Mouse (Mus musculus) limb, embryonic 14.5 days (tissue): ENCODE data around the gene Smyd3. TPM values are rescaled to one million over a fixed set of nuclear protein-coding genes. Genes with fewer than 3 reads are reported as not detected.

Experiments used
- ATAC-seq: fragments of 200-750 bp; cut with Nextera tagmentation; 2 replicates; pipeline ENCODE4 v1.8.0; 2017; ENCODE audit warnings: low read depth, moderate number of reproducible peaks, moderate TSS enrichment; ENCODE audit not compliant: low FRiP score
- DNase-seq: peaks from one replicate; pipeline ENCODE4 v3.0.0-alpha.2; 2015; ENCODE audit warnings: low spot score
- H3K27ac ChIP-seq: fragments of 300-500 bp; sonication (generic); replicated peaks from 2 replicates; pipeline ENCODE4 v1.5.1; 2014; ENCODE audit warnings: low read depth, mild to moderate bottlenecking, low read length, moderate library complexity, mixed read lengths
- H3K27me3 ChIP-seq: fragments of 300-500 bp; sonication (generic); 2 replicates; pipeline ENCODE4 v1.6.1; 2014; ENCODE audit warnings: low read length, mixed read lengths; ENCODE audit not compliant: control insufficient read depth, insufficient read depth
- H3K36me3 ChIP-seq: fragments of 300-500 bp; sonication (generic); 2 replicates; pipeline ENCODE4 v1.6.1; 2014; ENCODE audit warnings: mild to moderate bottlenecking, low read length, moderate library complexity, mixed read lengths; ENCODE audit not compliant: control insufficient read depth, insufficient read depth
- H3K4me1 ChIP-seq: fragments of 300-500 bp; sonication (generic); 2 replicates; pipeline ENCODE4 v1.6.1; 2014; ENCODE audit warnings: antibody characterized with exemption, low read length, mixed read lengths; ENCODE audit not compliant: control insufficient read depth, insufficient read depth
- H3K4me2 ChIP-seq: fragments of 300-500 bp; sonication (generic); replicated peaks from 2 replicates; pipeline ENCODE4 v1.6.1; 2014; ENCODE audit warnings: low read depth, mild to moderate bottlenecking, low read length, moderate library complexity; ENCODE audit not compliant: severe bottlenecking
- H3K4me3 ChIP-seq: fragments of 300-500 bp; sonication (generic); replicated peaks from 2 replicates; pipeline ENCODE4 v1.5.1; 2014; ENCODE audit warnings: low read length
- H3K9ac ChIP-seq: fragments of 300-500 bp; sonication (generic); 2 replicates; pipeline ENCODE4 v1.6.1; 2014; ENCODE audit warnings: mild to moderate bottlenecking, low read depth, low read length, moderate library complexity; ENCODE audit not compliant: severe bottlenecking
- H3K9me3 ChIP-seq: fragments of 300-500 bp; sonication (generic); 2 replicates; pipeline ENCODE4 v1.6.1; 2016; ENCODE audit warnings: low read length; ENCODE audit not compliant: control insufficient read depth
- POLR2A ChIP-seq: fragments of 200-500 bp; IDR thresholded peaks from 2 replicates; pipeline ENCODE4 v1.8.0; 2012; ENCODE audit warnings: inconsistent platforms, mild to moderate bottlenecking, moderate library complexity, borderline replicate concordance; ENCODE audit not compliant: insufficient read depth, insufficient read length; ENCODE audit errors: extremely low read depth
- WGBS: fragments of 180-500 bp; shearing (Covaris S2); extraction: QIAGEN DNeasy Blood & Tissue Kit; methylation state at CpG from one replicate; pipeline ENCODE4 v1.1.7; 2014; 5-methylcytosine and 5-hydroxymethylcytosine counted together
- polyA plus RNA-seq, 2 experiments: library from polyadenylated mRNA; depleted of rRNA in 1 of 2; stranded (reverse) in 1 of 2; unstranded in 1 of 2; fragments of >200 nt; fragmentation: Nextera tagmentation in 1 of 2; extraction: Ambion mirVana in 1 of 2; gene quantifications; 2 replicates each; pipeline versions ENCODE4 v1.2.1 to v1.2.3; 2012 to 2014

Gene Smyd3
- polyA plus RNA-seq, 2 experiments, result 9.8 to 21.5 TPM

DNA sequence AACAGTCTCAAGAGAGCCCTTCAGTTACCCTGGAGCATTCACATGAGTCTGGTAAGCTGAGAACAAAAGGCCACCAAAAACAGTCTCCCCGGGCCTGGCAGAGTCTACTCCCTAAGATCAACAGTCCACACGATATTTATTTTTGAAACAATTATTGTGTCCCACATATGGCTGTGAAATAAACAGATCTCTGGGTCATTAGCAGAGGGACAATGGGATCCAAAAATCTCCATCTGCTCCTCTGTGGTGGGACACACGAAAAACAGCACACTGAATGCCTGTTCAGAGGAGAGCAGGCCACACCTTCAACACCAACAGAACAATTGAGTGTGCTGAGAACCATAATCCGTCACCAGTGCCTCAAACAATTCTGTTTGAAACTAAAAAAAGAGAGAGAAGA is 300.8 kb downstream of the Smyd3 start:
- Histone ChIP-seq H3K36me3 (no peaks in the 10 kb centered on the region), H3K9ac (no peak overlapping the region), H3K27me3 (no peaks in the 10 kb centered on the region), H3K4me1 (no peaks in the 10 kb centered on the region), H3K4me2 (no peak overlapping the region), H3K4me3 (no peak overlapping the region), H3K27ac (no peak overlapping the region), H3K9me3 (no peaks in the 10 kb centered on the region)
- WGBS, result 30% methylated on average over 4 of the region's 4 CpGs
- no peak for TF ChIP-seq POLR2A
- ATAC-seq, result no peak
- DNase-seq, result no peak

DNA sequence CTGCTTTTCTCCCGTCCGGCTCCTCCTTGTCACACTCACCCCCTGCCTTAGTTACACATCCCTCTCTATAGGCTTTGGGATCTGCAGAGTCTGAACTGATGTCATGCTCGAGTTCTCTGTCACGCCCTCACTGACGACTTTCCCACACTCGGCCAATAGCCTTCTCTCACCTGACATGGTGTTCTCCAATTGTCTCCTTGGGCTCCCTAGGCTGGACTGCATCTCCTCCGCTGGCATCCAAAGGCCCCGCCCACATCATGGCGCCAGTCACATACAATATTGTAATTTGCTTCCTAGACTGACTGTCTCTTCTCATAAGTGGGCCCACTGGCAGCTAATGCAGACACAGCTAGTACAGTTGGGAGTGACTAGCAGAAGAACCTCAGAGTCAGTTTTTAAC is 304.5 kb downstream of the Smyd3 start:
- Histone ChIP-seq H3K27ac (no peak overlapping the region), H3K9me3 (no peaks in the 10 kb centered on the region), H3K27me3 (no peaks in the 10 kb centered on the region), H3K4me1 (no peaks in the 10 kb centered on the region), H3K4me3 (no peak overlapping the region), H3K4me2 (no peak overlapping the region), H3K9ac (no peak overlapping the region), H3K36me3 (no peaks in the 10 kb centered on the region)
- ATAC-seq (no peak), DNase-seq (no peak)
- 89% methylated on average over 9 of the region's 9 CpGs for WGBS
- TF ChIP-seq POLR2A, result no peak

DNA sequence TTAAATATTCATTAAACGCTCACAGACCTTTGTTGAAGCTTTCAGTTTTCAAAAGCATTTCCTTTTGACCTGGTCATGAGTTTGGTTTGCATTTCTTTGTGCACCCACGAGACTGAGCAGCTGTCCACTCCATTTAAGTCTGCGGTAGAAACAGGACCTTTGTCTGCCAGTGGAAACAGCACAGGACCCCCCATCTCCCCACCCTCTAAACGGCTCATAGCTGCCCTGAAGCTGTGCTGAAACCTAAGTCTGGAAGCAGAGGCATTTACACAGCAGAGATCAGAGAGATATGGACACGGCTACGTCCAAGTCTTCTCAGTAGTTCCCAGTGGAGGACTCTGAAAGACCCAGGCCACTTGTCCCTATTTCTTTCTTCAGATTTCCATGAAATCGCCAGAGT is 305.5 kb downstream of the Smyd3 start:
- no peak overlapping the region for H3K4me3 ChIP-seq
- no peak for ATAC-seq
- no peak for TF ChIP-seq POLR2A
- no peaks in the 10 kb centered on the region for H3K9me3 ChIP-seq
- DNase-seq, result no peak
- H3K27ac ChIP-seq, result no peak overlapping the region
- no peaks in the 10 kb centered on the region for H3K36me3 ChIP-seq
- H3K4me1 ChIP-seq, result peaks cover 2% of the 10 kb centered on the region; the same call in 1 of the 2 replicates
- H3K4me2 ChIP-seq, result no peak overlapping the region
- no peak overlapping the region for H3K9ac ChIP-seq
- H3K27me3 ChIP-seq, result no peaks in the 10 kb centered on the region
- WGBS, result 41% methylated on average over 7 of the region's 7 CpGs

DNA sequence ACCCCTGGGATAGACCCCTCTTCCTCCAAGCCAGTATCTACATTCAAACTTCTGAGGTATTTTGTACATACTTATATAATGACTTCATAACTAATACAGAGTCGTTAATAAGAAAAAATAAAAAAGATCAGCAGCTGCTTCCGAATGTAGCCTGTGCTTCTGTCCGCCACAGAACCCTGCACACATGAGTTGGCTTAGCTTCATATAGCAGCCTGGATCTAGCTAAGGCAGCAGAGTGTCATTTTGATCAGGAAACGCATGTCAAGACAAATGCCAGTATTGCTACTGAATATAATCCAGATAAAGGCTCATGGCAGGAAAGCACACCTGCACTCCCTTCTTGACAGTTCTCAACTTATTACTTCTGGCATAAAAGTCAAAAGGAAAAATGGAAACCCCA is 306.5 kb downstream of the Smyd3 start:
- Histone ChIP-seq H3K27ac (no peak overlapping the region), H3K27me3 (no peaks in the 10 kb centered on the region), H3K4me3 (no peak overlapping the region), H3K36me3 (no peaks in the 10 kb centered on the region), H3K4me2 (no peak overlapping the region), H3K9me3 (no peaks in the 10 kb centered on the region), H3K9ac (no peak overlapping the region), H3K4me1 (peaks cover 4% of the 10 kb centered on the region; the same call in 1 of the 2 replicates)
- ATAC-seq (no peak), DNase-seq (no peak)
- 79% methylated on average over 4 of the region's 4 CpGs for WGBS
- no peak for TF ChIP-seq POLR2A

DNA sequence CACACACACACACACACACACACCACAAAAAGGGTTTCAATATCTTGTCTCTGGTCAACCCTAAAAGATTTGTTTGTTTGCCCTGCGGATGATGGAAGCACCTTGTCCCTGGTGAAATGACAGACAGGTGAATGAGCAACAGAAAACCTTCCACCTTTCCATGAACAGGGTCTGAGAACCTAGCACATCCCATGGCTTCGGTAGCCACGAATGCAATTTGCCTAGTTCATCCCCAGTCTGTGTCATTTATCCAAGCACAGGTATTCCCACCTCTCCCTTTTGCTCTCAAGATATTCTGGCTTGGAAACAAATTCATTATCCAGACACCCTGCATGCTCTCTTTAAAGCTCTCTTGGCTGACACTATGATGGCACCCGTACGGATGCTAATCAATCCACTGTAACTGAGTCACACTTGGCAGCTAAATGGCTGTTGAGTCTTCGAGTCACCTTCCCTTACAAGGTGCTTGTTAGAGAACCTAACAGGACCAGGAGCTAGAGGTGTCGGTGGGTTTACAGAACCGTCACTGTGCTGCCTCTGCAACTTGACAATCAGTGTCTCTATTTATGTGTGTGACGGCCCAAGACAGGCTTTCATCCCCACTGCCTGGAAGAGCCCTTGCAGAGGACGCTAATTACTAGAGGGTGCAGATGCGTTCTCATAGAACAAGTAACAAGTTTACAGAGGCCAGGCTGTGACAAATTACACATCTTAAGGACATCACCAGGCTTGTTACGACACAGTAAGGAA is 309.8 kb downstream of the Smyd3 start:
- TF ChIP-seq POLR2A, result no peak
- Histone ChIP-seq H3K4me2 (no peak overlapping the region), H3K4me3 (no peak overlapping the region), H3K9ac (no peak overlapping the region), H3K27me3 (no peaks in the 10 kb centered on the region), H3K9me3 (no peaks in the 10 kb centered on the region), H3K36me3 (no peaks in the 10 kb centered on the region), H3K4me1 (peaks cover 4% of the 10 kb centered on the region; the same call in 1 of the 2 replicates), H3K27ac (no peak overlapping the region)
- ATAC-seq (no peak), DNase-seq (no peak)
- 49% methylated on average over 12 of the region's 12 CpGs for WGBS

DNA sequence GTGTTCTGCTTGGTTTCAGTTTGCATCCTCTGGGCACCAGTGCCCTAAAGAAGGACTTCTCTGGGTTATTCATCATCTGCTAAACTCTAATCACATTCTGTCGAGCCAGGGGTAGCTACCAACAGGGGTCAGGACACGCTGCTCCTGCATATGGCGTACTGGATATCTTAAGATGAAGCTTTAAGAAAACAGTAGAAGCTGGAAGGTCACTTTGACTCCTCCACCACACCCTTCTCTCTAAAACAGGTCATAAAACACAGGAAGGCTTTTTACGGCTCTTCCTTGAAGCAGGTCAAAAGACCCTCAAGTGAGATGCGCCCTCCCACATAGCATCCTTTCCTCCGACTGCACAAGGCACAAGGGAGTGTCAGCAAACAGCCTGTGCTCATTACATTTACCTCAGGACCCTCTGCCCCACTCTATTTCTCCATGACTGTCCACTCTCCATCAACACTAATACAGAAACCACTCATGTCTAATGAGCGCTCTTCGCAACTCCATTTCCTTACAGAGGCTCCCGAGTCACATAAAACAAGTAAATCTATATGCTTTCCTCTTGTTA is 310.6 kb downstream of the Smyd3 start:
- no peaks in the 10 kb centered on the region for H3K9me3 ChIP-seq
- no peak overlapping the region for H3K4me3 ChIP-seq
- H3K27me3 ChIP-seq, result no peaks in the 10 kb centered on the region
- no peak overlapping the region for H3K27ac ChIP-seq
- 26% methylated on average over 9 of the region's 9 CpGs for WGBS
- peak; percentile 67; the same call in 1 of the 2 replicates for ATAC-seq
- H3K4me2 ChIP-seq, result no peak overlapping the region
- no peak for DNase-seq
- no peak overlapping the region for H3K9ac ChIP-seq
- no peaks in the 10 kb centered on the region for H3K36me3 ChIP-seq
- no peak for TF ChIP-seq POLR2A
- H3K4me1 ChIP-seq, result peaks cover 7% of the 10 kb centered on the region
